Mouse (Mus musculus) left cerebral cortex, postnatal 4 days (tissue): ENCODE results near the gene Odf3b. TPM values are rescaled to one million over a fixed set of nuclear protein-coding genes. Genes with fewer than 3 reads are reported as not detected.

Experiments used
- DNase-seq: peaks from one replicate; pipeline ENCODE4 v3.0.0-alpha.2; 2022
- intact Hi-C: fragments of 180-260 bp; cut with DNase I; formaldehyde crosslinking; loops from one replicate; pipeline ENCODE4 v1.15.1; 2025
- total RNA-seq, 2 experiments: library from RNA; stranded (reverse); gene quantifications; 2 replicates each; pipeline ENCODE4 v1.2.3; 2021

The Odf3b gene
- total RNA-seq, 2 experiments from 2014 or later: 1.8 to 1.9 TPM

DNA sequence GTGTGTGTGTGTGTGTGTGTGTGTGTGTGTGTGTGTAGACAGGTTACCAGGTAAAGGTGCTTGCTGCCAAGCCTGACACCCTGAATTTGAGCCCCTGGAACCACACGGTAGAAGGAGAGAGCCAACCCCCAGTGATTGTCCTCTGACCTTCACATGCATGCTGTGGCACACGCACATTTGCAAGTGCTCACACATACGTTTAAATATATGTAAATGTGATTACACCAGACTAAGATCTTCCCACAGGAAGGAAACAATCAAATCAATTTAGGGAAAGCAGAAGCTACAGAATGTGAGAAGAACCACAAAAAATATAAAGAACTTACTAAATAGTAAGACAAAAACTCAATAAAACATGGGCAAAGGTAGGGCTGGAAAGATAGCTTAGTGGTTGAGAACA lies 38.9 kb downstream of the Odf3b start:
- intact Hi-C loops: no loop called here

DNA sequence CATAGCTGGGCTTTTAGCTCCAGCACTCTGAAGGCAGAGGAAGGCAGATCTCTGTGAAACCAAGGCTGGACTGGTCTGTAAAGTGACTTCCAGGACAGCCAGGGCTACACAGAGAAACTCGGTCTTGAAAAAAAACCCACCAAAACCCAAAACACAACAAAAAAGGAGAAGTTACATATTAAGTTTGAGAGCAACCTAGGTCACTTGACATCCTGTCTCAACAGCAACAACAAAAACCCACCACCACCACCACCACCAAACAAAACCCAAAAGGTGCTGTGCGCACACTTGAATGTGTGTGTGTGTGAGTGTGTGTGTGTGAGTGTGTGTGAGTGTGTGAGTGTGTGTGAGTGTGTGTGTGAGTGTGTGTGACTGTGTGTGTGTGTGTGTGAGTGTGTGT lies 39.4 kb downstream of the Odf3b start:
- intact Hi-C loops: no loop called here
- no peak for DNase-seq

More for the DNA sequence above, 38.9 kb downstream of the Odf3b start:
- no peak for DNase-seq

DNA sequence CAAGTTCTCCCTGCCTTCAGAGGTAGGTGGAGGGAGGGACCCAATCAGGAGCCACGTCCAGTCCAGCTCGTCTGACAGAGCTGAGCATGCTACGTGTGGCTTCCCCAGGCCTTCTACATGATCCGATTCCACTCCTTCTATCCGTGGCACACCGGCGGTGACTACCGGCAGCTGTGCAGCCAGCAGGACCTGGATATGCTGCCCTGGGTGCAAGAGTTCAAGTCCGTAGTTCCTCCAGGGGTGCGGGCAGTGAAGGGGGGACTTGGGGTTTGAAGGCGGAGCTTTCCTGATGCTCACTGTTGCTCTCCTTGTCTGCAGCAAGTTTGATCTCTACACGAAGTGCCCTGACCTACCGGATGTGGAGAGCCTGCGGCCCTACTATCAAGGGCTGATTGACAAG lies 42.7 kb downstream of the Odf3b start:
- intact Hi-C loops: no loop called here

DNA sequence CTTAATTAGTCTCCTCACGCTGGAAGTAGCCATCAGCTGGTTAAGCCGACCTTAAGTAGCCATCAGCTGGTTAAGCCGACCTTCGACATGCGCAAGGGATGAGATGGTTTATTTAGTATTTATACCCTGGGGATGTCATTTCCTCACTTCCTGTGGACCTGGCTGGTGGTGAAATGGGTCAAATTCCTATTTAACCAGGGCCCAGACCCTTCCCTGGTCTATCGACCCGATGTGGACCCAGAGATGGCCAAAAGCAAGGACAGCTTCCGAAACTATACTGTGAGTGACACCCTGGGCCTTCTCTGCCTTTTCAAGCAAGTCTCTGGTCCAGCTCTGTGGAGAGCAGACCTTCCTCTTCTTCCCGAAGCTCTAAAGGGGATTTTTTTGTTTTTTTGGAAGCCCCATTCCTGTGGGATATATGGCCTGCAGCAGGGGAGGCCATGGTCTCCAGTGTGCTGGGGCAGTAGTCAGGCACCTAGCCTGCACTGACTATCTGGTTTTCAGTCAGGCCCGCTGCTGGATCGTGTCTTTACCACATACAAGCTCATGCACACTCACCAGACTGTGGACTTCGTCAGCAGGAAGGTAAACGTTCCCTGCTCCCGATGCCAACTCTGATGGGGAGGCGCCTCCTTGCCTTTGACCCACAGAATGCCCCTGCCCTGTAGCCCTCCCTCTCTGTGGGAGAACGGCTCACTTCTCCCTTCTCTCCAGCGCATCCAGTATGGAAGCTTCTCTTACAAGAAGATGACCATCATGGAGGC lies 44.1 kb downstream of the Odf3b start:
- intact Hi-C loops: no loop called here
- no peak for DNase-seq

More for the DNA sequence above, 42.7 kb downstream of the Odf3b start:
- DNase-seq: no peak

DNA sequence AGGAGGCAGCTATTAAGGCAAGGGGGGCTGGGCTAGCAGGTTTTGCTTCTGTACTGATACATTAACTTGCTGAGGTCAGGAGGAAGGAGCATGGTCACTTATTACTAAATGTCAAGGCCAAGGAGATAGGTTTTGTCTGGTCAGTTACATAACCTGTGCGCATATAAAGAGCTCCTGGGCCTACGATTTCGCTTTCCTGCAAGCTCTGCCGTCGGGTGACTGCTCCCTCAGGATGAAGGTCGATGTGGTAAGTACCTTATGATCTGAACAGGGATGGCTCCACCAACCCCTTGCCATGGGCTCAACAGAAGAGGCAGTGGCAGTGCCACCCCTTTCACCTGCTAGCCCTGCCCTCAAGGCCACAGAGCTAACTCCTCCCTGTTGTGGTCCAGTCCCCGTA lies 44.8 kb downstream of the Odf3b start, which contains the start of gene Miox:
Gene Miox, plus strand, starts transcription at position 128 of the 400 bp plus-strand sequence.
- intact Hi-C loops: no loop called here
- DNase-seq: no peak

Other genes with a start within 250 kb of the Odf3b start
- gene Mapk12, start 238.6 kb downstream of the Odf3b start, total RNA-seq: 1 to 10 TPM; 4.1 to 5.0 TPM
- 10 to 100 TPM; 34.4 to 36.6 TPM for gene Mapk11, start 229.7 kb downstream of the Odf3b start, total RNA-seq
- gene Plxnb2, start 198.5 kb downstream of the Odf3b start, total RNA-seq: 100 to 1,000 TPM; 100 TPM
- gene Dennd6b, start 182.8 kb downstream of the Odf3b start, total RNA-seq: 10 to 100 TPM; 46.6 to 49.4 TPM
- 100 to 1,000 TPM; 163 to 165 TPM for gene Ppp6r2, start 167.7 kb downstream of the Odf3b start, total RNA-seq
- gene Sbf1, start 64.0 kb downstream of the Odf3b start, total RNA-seq: 100 to 1,000 TPM; 192 to 235 TPM
- gene Adm2, start 56.6 kb downstream of the Odf3b start, total RNA-seq: not detected
- not detected for gene Miox, start 44.9 kb downstream of the Odf3b start, total RNA-seq
- 10 to 100 TPM; 22.9 to 36.2 TPM for gene Lmf2, start 23.6 kb downstream of the Odf3b start, total RNA-seq
- gene Ncaph2, start 23.6 kb downstream of the Odf3b start, total RNA-seq: 10 to 100 TPM; 86.6 to 93.2 TPM
- 10 to 100 TPM; 25.0 to 28.7 TPM for gene Sco2, start 5.4 kb downstream of the Odf3b start, total RNA-seq
- gene Tymp, start 2.2 kb downstream of the Odf3b start, total RNA-seq: under 1 TPM; 0.62 to 0.81 TPM
- gene Klhdc7b, start 5.6 kb upstream of the Odf3b start, total RNA-seq: not detected
- gene Syce3, start 31.2 kb upstream of the Odf3b start, total RNA-seq: not detected
- gene Cpt1b, start 46.6 kb upstream of the Odf3b start, total RNA-seq: 1 to 10 TPM; 4.0 to 7.6 TPM
- gene C730034F03Rik, start 50.3 kb upstream of the Odf3b start, total RNA-seq: 1 to 10 TPM; 1.8 to 3.2 TPM
- 1 to 10 TPM in 1 of 2 experiments, under 1 TPM in 1; 0.40 to 1.3 TPM for gene Gm44502, start 50.4 kb upstream of the Odf3b start, total RNA-seq
- 10 to 100 TPM; 75.8 TPM for gene Chkb, start 50.6 kb upstream of the Odf3b start, total RNA-seq
- gene Mapk8ip2, start 74.6 kb upstream of the Odf3b start, total RNA-seq: 100 to 1,000 TPM; 155 to 170 TPM
- gene Arsa, start 98.1 kb upstream of the Odf3b start, total RNA-seq: 10 to 100 TPM; 31.5 to 32.8 TPM
- gene Shank3, start 120.3 kb upstream of the Odf3b start, total RNA-seq: 100 to 1,000 TPM; 136 to 141 TPM
- 1 to 10 TPM; 5.8 to 5.9 TPM for gene Acr, start 189.0 kb upstream of the Odf3b start, total RNA-seq
- 10 to 100 TPM; 51.7 to 54.5 TPM for gene Rabl2, start 212.6 kb upstream of the Odf3b start, total RNA-seq